Mouse (Mus musculus): ENCODE results near the gene Acot4. TPM values are rescaled to one million over a fixed set of nuclear protein-coding genes. Genes with fewer than 3 reads are reported as not detected.
"Not testable (repeated sequence)": the region's sequence is repeated elsewhere in the genome, so short reads cannot be mapped to it uniquely, and the experiment has no call there.

Gene Acot4
- total RNA-seq (2014; fragmentation: Nextera tagmentation) (not detected in 2 replicates), total RNA-seq (2017) (0.19 TPM in 1 of 2 replicates, not detected in the other)

GRCm38 (mm10) chr12:84038241-84038640, at the start of gene Acot4:
Acot4 (plus strand) TSS chr12:84038379.
- ATAC-seq (replicated peaks; ENCODE audit: low FRiP score, low TSS enrichment, poor library complexity, severe bottlenecking): peak; percentile 37; the same call in 1 of the 2 replicates

- no peak for ATAC-seq (replicated peaks; ENCODE audit: low FRiP score, low TSS enrichment, poor library complexity, severe bottlenecking)
These were observed 49.7 kb upstream of the Acot4 start for GRCm38 (mm10) chr12:83988483-83988882.

GRCm38 (mm10) chr12:83989378-83989777, 48.8 kb upstream of the Acot4 start:
- no peak for ATAC-seq (replicated peaks; ENCODE audit: low FRiP score, low TSS enrichment, poor library complexity, severe bottlenecking)

GRCm38 (mm10) chr12:83997221-83997620, 41.0 kb upstream of the Acot4 start:
- ATAC-seq (replicated peaks; ENCODE audit: low FRiP score, low TSS enrichment, poor library complexity, severe bottlenecking): no peak

GRCm38 (mm10) chr12:83998341-83999107, 39.7 kb upstream of the Acot4 start:
- peak; percentile 60; the same call in 1 of the 2 replicates for ATAC-seq (replicated peaks; ENCODE audit: low FRiP score, low TSS enrichment, poor library complexity, severe bottlenecking)

GRCm38 (mm10) chr12:83999237-83999636, 38.9 kb upstream of the Acot4 start:
- peak; percentile 76 for ATAC-seq (replicated peaks; ENCODE audit: low FRiP score, low TSS enrichment, poor library complexity, severe bottlenecking)

- no peak for ATAC-seq (replicated peaks; ENCODE audit: low FRiP score, low TSS enrichment, poor library complexity, severe bottlenecking)
These were observed 37.8 kb upstream of the Acot4 start for GRCm38 (mm10) chr12:84000418-84000817.

- no peak for ATAC-seq (replicated peaks; ENCODE audit: low FRiP score, low TSS enrichment, poor library complexity, severe bottlenecking)
These were observed 34.3 kb upstream of the Acot4 start for GRCm38 (mm10) chr12:84003866-84004265.

GRCm38 (mm10) chr12:84008251-84008650, 29.9 kb upstream of the Acot4 start:
- no peak for ATAC-seq (replicated peaks; ENCODE audit: low FRiP score, low TSS enrichment, poor library complexity, severe bottlenecking)

- ATAC-seq (replicated peaks; ENCODE audit: low FRiP score, low TSS enrichment, poor library complexity, severe bottlenecking): no peak
These were observed 29.4 kb upstream of the Acot4 start for GRCm38 (mm10) chr12:84008729-84009128.

- ATAC-seq (replicated peaks; ENCODE audit: low FRiP score, low TSS enrichment, poor library complexity, severe bottlenecking): peak; percentile 59
These were observed 28.8 kb upstream of the Acot4 start, which contains the start of gene Acot1 for GRCm38 (mm10) chr12:84009171-84009965. Acot1 (plus strand) TSS chr12:84009490.

- no peak for ATAC-seq (replicated peaks; ENCODE audit: low FRiP score, low TSS enrichment, poor library complexity, severe bottlenecking)
These were observed 28.0 kb upstream of the Acot4 start for GRCm38 (mm10) chr12:84010201-84010600.

GRCm38 (mm10) chr12:84011251-84012040, 26.7 kb upstream of the Acot4 start:
- no peak for ATAC-seq (replicated peaks; ENCODE audit: low FRiP score, low TSS enrichment, poor library complexity, severe bottlenecking)

GRCm38 (mm10) chr12:84013130-84013529, 25.0 kb upstream of the Acot4 start:
- ATAC-seq (replicated peaks; ENCODE audit: low FRiP score, low TSS enrichment, poor library complexity, severe bottlenecking): no peak

GRCm38 (mm10) chr12:84013701-84014100, 24.5 kb upstream of the Acot4 start:
- no peak for ATAC-seq (replicated peaks; ENCODE audit: low FRiP score, low TSS enrichment, poor library complexity, severe bottlenecking)

- peak; percentile 87 for ATAC-seq (replicated peaks; ENCODE audit: low FRiP score, low TSS enrichment, poor library complexity, severe bottlenecking)
These were observed 17.7 kb upstream of the Acot4 start for GRCm38 (mm10) chr12:84020528-84020927.

GRCm38 (mm10) chr12:84022266-84022665, 15.9 kb upstream of the Acot4 start:
- not testable (repeated sequence) for ATAC-seq (replicated peaks; ENCODE audit: low FRiP score, low TSS enrichment, poor library complexity, severe bottlenecking)

GRCm38 (mm10) chr12:84023052-84023745, 15.0 kb upstream of the Acot4 start:
- ATAC-seq (replicated peaks; ENCODE audit: low FRiP score, low TSS enrichment, poor library complexity, severe bottlenecking): no peak

- no peak for ATAC-seq (replicated peaks; ENCODE audit: low FRiP score, low TSS enrichment, poor library complexity, severe bottlenecking)
These were observed 12.3 kb upstream of the Acot4 start for GRCm38 (mm10) chr12:84025888-84026287.
